Mouse (Mus musculus) spleen, adult 18-20 months (tissue): ENCODE measurements around the gene Cobl.

Experiments
- DNase-seq, 2 experiments: peaks; one replicate each; pipeline ENCODE4 v3.0.0; 2022; ENCODE audit warnings: mixed read lengths in 2 of 2

The Cobl gene

DNA sequence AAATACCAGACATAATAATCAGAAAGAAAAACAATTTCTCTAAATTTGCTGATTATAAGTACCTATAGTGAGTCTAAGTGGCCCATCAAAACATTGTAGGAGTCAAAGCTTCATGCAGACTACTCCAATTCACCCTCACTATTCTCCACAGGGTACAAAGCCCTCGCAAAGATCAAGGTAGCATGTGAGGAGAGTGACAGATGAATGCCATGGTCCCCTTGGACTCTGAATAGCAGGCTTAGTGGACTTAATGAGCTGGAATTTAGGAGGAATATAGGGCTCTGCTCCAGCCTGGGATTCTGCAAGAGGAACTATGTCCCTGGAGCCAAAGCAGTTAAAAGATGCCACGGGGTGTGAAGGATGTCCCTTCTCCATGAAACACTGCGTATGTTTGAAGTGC, 88.1 kb downstream of the Cobl start:
- DNase-seq = no peak

DNA sequence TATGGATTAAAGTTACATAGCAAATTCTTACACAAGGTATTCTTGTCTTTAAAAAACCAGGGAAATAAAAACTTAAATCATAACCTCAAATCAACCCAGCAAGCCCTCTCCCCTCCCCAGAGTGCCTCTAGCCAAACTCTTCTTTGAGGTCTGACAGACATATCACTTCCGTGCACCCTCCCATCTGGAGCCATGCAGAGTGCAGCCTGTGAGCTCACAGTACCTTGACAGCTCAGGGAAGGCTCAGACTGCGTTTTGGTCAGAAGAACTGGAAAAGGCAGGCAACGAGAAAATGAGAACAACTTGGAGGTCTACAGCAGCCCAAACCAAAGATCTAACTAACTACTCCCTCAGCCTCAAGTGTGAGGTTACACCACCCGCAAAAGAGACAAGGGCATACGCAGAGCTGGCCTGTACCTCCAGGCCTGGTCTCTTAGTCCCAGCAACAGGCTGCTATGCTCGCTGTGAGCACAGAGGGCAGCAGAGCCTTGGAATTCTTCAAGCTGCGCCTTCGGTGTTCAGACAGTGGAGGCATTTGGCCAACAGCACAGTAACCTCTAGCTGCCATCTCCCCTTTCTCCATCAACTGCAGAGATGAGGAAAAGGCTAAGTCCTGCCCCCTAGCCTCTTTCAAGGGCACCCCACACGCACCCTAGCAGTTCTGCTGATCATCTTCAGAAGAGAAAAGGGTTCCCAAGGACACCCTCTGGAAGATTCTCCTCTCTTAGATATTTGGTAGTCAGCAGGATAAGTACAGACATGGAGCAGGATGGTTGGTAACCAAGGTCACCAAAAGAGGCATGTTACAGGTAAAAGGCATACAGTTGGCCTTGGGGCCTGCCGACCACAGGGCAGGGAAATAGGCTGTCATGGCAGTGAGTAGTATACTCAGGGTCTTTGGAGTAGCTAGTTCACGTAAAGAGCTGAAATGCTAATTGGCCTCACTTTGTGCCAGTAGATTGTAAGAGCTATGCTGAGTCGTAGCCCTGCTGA, 91.4 kb downstream of the Cobl start:
- DNase-seq = peak in 1 of 2 experiments; percentile 7

DNA sequence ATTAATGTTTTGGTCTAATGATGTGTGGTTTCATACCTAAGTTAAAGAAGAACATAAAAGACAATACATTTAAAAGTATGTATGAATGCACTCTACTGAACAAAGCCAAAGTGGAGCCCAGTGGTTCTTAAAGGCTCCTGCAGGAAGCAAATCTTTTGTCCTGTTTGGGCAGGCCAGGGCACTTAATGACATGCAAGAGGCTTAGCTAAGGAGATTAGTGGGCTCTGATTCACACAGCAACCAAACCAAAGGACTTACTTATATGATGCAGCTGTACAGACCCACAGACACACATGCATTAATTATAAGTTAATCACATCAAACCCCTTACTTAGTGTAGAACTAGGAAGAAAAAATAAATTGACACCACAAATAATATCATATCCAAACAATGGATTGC, 93.8 kb downstream of the Cobl start:
- no peak for DNase-seq

DNA sequence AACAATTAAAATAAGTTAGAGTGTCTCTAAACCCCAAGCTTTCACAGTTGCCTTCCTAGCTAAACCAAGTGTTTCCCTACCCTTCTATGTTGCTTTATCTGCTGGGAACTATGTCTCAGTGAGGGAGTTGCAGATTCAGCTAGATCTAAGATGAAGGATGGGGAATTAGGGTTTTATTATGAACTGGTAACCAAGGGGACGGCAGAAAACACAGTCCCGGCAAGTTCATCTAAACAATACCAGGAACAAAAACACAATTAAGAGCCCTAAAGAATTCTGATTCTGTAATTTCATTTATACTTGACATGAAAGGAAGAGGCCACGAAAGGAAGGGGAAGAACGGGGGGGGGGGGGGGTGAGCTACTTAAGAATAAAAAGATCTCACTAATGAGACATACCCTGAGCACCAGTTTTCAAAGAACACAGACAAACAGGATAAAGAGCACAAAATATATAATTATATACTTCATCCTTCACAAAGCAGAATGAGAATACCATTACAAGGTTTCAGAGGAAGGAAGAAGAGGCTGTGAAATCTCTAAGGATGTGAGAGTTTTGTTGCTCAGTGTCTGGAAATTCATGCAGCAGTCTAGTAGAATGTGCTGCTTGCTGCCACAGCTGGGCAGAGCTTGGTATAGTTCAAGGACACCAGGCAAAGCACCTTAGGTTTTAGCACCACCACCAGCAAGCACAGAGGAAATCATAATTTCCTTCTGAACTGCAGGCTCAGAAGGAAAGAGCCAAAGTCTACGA, 97.2 kb downstream of the Cobl start:
- no peak for DNase-seq

DNA sequence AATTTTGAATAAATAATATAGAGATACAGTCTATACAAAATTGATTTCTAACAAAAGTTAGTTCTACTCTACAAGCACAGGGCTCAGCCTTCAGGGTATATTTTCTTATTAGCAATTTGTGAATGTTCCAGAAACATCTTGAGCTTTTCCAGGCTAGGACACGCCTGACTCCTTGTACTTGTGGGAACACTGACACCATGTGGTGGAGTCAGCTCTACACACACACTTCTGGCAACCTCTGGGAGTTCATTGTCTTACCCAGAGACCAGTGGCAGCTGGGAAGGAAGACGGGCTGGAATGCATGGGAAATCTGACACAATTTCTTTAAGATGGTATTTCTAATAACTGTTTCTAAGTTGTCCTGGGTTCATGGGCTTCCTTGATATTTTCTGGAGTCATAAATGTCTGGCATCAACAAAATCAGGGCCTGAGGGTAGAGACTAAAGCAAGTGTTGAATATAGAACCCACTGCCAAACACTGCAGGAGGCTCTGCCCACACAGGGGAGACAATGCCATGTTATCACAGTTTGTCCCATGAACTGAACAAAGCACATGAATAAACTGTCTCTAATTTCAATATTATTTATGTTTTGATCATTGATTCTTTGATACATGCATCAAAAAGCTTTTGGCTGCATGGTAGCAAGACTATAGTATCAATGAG, 105.3 kb downstream of the Cobl start:
- no peak for DNase-seq

DNA sequence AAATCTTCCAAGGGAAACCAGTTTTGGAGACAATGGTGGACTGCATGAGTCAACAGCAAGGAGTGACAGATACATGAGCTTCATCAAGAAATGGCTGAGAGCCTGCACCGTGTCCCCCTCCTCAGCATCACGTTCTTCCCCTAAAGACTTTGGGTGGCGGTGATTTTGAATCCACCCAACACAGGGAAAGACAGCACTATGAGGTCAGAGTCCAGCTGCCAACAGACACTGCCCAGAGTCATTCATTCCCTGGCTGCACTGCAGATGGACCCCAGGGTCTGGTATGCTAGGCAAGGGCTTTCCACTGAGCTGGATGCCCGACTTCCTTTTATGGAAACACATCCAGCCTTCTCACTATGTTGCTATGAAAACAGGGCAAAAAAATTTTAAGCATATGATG, 106.2 kb downstream of the Cobl start:
- DNase-seq = no peak

DNA sequence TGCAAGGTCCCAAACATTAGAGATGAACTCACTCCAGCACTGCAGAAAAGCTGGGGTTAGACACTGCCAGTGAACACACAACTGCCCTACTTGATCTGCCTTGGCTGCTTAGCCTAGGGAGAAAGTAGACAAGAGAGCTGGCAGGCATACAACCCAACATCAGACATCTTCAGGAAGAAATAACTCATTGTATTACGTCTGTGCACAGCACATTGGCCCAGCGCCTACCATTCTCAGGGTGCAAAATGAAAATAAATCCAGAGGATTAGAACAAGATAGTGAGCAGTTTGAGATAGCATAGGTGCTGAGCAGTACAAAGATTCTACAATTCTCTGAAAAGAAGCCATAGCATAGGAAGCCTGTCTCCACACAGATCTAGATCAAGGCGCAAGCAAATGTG, 109.1 kb downstream of the Cobl start:
- no peak for DNase-seq

DNA sequence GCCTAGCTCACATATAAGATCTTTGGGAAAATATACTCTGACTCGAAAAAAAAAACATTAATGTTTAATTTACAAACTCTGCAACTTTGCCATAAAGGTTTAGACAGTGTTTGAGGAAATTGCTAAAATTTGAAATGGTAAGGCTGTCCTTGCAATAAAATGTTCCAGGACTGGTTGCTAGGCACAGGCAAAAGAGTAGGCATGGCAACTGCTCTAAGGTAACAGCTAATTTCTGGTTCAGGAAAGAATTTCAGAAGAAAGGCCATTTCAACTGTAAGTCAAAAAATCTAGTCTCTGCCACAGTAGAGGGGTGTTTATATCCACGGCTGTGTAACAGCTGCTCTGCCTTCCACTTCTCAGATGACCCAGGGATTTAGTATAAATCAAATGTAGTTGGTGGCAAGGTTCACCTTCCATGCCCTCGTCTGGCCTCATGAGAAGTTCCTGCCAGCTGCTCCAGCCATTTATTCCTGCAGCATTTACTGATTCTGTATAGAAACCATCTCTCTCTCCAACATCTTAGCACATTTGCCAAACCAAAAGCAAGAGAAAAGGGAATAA, 113.7 kb downstream of the Cobl start:
- no peak for DNase-seq

DNA sequence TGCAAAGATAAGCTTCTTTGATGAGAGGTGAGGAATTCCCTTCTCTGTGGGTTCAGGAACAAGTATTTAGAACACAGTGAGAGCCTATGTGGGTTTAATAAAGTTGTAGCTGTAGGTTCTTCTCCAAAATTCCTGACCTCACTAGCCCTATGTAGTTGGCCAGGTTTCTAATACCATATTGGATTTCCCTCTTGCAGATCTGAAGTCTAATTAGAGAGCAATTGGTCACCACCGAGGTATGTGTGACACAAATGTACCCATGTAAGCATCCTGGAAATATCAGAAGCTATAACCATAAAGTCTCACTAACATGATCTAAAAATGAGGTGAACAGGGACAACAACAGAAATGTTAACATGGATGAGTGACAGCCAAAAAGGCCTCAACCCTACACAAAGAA, 114.7 kb downstream of the Cobl start:
- DNase-seq = no peak

DNA sequence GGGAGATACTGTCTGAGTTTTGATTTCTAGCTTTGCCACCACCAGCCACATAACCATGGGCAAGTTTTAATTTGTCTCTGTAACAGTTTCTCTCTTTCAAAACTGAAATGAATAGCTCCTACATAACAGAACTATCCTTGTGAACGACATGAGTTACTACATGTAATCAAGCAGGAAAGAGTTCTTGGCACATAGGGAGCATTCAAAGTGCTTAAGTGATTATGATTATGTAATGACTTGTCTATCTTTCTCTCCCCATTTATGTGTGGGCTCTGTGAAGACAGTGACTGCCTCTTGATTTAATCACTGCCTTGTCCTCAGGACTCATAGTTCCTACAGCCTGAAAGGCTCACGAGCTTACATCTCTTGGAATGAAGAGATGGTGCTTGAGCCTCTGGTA, 118.3 kb downstream of the Cobl start:
- DNase-seq = no peak

DNA sequence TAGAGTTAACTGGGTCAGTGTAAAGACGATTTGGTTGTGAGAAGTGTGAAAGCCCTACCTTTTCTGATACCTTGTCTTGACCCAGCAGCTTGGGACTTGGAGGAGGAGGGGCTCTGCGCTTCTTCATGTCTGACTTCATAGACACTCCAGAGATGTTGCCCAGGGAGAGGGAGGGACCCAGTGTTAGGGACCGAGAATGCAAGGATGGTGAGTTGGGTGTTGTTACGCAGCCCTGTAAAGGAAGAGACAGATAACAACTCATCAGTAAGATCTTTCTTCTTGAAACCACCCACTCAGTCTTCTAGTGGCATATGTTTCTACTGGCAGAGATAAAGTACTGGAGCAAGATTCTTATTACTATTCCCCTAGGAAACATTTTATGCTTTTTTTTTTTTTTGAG, 121.1 kb downstream of the Cobl start:
- no peak for DNase-seq

DNA sequence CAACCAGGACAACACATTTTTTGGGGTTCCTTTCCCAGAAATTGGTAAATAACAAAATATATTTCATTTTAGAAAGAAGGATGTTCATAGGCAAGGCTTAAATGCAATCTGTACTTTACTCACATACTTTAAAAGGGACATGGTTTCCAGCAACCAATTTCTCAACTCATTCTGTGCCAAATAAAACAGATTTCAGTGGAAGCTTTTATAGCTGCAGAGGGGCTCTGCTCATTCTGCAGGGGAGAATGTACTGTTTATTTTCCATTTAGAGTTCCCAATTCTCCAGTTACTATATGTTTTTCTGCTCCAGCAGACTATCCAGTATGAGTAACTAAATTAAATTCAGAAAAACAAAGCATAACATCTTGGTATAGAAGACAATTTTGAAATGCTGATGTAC, 124.1 kb downstream of the Cobl start:
- no peak for DNase-seq

DNA sequence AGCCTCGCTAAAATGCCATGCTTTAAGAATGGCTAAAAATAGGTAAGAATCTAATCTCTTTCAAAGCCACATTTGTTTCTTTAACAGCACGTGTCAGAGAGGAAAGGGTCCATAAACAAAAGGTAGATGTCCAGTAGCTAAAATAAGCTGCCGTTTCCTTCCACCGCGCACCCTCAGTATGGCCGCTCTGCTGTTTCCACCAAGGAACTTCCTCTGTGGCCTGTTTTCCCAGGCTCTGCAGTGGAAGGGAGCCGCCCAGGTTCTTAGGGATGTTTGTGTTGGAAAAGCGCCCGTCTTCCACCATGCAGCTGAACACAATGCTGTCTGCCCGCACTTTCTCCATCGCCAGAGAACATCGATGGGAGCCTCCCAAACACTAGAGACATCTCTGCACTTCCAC, 128.6 kb downstream of the Cobl start:
- DNase-seq = no peak

DNA sequence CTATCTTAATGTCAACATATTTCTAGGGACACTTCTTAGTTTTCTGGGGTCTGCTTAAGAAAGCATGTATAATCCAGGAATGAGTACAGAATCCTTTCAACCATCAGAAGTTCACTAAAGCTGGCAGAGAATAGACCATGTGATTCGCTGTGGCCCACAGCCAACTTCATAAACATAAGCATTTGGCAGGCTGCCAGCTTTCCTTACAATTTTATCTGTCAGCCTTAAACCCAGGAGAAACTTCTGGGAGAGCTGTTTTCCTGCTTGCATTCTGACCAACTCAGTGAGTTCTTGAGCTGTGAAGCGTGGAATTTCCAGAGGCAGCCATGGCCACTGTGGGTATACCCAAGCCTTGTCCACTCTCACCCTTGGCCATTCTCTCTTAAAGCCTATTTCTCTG, 132.8 kb downstream of the Cobl start:
- DNase-seq = no peak

DNA sequence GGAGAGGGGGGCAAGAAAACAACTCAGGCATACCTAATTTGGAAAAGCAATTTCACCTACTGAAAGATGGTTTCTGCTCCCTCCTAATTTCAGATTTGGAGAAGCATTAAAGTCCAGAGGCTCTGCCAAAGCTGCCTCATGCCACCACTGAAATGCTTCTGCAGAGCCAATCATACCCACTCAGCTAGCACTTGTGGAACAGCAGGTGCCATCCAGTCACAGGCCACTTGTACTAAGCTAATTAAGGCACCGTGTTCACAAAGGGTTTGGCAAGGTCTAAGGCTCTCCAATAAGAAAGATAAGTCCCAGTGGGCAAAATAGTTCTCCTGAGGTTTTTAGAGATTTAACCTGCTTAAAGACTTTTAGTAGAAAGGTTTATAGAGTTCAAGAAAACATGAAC, 143.3 kb downstream of the Cobl start:
- DNase-seq = no peak

DNA sequence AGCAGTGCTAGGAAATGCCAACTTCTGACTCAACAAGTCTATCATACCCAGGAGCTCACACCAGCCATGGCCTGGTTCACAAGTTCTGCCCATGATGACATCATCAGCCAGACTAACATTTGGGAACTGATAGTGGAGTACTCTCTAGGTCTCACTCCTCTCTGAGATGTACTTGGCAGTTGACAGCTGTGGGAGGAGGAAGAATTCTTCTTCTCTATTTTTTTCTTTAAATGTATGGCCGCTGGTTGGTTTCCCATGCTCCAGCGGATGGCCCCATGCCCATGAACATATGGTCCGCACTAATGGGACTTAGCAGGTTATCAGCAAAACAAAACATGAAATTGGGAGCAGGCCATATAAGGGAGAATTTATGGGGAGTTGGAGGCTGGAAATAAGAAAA, 145.4 kb downstream of the Cobl start:
- no peak for DNase-seq

DNA sequence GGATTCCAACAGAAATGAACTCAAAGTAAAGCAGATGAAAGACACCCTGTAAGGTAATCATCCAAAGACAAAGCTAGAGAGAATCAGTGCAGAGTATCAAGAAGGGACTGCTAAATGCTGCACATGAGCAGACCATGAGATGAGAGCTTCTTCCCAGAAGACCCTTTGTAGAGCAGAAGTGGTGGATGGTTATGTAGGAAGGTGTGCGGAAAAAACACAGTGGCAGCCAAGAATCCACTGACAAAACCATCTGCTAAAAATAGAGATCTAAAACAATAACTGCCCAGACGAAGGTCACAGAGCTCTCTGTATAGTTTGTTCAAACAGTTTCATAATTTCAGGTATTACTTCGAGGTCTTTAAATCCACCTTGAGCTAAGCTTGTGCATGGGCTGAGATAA, 149.1 kb downstream of the Cobl start:
- DNase-seq = no peak

DNA sequence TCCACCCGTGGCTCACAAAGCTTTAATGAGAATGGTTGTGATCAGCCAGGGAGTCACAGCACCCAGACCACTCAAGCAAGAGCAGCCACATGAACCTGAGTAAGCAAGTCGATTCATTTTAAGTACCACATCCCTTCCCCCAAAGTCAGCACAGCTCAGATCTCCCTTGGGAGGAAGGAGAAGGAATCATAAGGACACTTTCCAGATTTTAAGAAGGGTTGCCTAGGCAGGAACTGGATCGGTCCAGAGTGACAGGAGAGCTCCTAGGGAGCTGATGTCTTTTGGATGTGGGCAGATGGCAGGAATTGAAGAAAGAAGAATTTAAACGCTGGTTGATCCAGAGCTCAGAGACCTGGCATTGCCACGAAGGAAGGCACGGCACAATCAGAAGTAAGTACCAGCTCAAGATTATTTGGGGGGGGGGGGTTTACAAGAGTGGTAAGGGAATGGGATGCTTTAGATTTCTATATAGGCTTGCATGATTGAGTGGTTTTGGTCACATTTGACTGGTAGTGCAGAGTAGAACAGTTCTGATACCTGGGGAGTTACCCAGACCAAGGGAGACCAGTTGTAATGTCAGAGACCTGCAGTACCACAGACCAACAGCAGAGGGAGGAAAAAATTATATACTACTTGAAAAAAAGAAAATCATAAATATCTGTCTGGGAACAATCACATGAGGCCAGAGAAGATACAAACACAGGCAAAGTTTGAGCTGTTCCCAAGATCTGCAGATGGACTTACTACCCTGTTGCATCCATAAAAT, 150.3 kb downstream of the Cobl start:
- no peak for DNase-seq

DNA sequence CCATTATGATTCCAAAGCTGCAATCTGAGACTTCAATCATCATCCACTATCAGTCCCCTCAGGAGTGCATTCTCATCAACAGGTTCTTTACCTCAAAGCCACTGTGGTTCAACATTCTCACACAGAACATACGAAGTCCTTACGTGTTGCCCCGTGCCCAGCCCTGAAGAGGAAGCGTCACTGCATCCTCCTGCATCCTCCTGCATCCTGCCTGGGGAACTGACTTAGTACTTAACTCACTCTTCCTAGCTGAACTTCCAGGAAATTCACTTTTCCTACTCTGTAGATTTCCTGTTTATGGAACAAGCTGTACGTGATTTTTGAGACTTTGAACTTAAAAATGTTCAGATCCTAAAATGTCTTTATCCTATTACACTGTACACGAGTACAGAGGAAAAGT, 153.3 kb downstream of the Cobl start:
- no peak for DNase-seq

DNA sequence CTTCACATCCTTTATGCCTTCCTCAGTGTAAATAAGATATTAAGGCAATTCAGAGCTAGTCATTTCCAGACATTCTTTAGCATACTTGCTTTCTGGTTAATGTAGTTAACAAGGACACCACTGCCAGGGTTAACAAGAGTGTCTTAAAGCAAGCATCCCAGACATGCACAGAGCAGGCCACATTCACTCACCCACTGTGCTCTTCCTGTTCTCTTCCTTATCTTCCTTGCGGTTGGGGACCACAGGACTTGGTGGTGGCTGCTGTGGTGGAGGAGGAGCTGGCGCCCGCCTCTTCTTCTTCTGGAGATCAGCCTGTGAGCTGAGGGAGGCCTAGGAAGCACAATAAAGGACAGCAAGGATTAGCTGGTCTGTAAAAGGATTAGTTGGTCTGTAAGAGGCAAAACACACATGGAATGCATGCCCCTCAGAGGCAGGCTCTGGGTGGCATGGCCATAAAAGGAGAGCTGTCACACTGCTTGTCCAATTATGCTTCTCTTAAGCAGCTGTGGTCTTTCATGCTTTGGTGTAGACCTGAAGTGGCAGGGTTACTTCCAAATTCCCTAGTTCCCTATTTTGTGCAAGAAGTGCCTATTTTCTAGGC, 155.2 kb downstream of the Cobl start:
- DNase-seq = no peak

DNA sequence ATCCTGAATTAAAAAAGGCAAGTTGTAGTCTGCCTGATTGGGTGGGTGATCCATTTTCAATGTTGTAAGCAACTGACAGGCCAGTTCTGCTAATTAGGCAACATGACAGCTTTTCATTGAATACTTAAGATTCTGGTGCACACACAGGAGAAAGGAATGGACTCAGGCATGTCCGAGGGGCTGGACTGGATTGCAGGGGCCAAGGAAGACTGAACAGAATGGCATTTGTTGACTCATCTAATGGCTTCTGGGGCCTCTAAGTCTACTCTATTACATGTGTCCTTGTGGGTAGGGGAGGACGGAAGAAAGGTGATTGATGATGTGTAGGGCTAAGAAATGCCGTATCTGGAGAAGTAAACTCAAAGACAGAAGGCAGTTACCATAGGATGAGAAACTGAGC, 159.9 kb downstream of the Cobl start:
- no peak for DNase-seq
